Mouse (Mus musculus): Measurements from ENCODE around the gene 2900026A02Rik.

2900026A02Rik gene

DNA sequence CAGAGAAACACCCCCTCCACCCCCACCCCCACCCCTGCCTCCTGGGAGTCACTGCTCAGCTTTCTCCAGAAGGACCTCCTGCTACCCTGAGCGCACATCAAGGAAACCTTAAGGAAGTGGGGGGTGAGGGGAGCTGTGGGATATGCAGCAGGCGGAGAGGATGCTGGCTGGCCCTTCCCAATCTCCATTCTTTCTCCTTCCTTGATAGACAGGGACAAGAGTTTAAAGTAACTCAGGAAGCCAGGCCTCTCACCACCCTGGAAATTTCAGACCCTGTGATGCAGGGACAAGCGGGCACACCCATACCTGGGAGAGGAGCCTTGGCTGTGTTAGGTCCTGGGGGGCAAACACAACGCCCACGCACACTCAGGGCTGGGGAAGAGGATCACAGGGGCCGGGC is 10.7 kb downstream of the 2900026A02Rik start:
- DNase-seq (ENCODE audit: low spot score): no peak

DNA sequence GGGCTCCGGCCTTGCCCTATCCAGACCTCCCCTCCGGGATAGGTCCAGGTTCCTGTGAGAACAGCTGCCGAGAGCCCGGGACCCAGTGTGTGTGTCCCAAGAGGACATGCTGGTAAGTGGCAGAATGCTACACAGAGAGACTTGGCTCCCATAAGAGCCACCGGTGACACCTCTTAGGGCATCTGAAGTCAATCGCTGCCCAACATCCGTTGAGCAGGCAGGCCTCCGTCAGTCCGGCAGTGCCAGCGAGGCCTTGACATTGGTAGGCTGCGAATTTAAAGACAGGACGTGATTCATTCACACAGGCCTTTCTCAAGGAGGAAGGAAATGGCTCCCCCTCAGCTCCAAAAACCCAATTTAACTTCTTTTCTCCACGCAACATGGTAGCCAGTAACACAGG is 11.1 kb downstream of the 2900026A02Rik start:
- no peak for DNase-seq (ENCODE audit: low spot score)

DNA sequence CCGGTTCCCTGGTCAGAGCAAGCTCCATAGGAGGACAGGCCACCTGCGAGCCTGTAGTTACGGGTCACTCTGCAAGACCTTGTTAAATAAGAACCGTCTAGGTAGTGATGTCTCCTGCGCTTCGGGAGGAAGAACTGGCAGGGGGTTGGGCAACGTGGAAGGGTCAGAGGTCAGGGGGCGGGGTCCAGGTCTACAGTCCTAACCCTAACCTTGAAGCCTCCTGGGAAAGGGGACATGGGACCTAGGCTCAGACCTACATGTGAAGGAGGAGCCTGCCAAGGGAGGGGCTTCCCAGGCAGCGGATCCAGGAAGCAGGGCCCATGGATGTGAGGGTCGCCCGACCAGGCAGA is 11.7 kb downstream of the 2900026A02Rik start:
- DNase-seq (ENCODE audit: low spot score): peak; percentile 74

DNA sequence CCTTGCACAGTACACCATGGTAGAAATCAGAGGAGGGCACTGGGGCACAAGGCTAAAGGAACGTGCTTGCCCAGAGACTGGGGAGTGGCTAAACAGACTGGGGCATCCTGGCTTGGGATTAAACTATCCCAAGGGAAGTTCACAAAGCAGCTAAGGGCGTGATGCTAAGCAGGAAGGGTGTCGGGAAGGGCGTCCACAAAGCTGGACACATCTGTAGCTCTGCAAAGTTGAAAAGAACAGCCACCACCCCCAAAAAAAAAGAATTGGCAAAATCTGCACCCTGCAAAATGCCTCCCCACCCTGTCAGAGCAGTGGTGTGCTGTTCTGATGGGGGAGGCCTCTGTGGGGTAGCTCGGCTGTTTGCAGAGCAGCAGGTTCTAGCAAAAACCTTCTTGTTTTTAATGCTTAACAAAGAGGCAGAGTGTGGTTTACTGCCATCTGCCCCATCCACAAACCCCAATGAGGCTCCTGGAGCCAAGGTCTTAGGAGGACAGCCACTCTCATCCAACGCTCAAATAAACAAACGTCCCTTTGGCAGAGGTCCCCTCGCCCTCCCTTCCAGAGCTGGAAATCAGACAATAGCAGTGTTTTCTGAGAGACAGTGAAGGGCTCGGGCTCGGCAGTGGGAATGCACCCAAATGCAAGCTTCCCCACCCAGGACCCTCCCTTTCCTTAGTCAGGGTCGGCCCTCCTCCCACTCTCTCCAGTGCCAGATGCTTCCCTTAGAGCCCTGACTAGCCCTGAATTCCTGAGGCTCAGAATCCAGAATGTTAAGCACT is 12.2 kb downstream of the 2900026A02Rik start:
- DNase-seq (ENCODE audit: low spot score): peak; percentile 72

DNA sequence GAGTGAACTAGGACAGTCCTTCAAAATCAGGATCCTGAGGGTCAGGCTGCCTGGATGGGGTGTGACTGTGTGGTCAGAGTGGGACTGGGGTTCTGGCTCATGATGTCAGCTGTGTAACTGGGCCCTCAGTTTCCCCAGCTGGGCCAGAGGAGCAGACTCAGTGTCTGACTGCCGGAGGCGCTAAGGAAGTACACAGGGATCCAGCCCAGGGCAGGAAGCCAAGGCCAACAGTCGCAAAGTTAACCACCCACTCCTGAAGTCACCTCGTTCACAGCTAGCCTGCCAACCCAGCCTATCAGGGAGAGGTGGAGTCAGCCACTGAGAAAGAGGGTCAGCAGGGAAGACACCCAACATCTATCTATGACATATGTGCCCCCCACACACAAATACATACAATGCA is 13.0 kb downstream of the 2900026A02Rik start:
- peak; percentile 76 for DNase-seq (ENCODE audit: low spot score)

DNA sequence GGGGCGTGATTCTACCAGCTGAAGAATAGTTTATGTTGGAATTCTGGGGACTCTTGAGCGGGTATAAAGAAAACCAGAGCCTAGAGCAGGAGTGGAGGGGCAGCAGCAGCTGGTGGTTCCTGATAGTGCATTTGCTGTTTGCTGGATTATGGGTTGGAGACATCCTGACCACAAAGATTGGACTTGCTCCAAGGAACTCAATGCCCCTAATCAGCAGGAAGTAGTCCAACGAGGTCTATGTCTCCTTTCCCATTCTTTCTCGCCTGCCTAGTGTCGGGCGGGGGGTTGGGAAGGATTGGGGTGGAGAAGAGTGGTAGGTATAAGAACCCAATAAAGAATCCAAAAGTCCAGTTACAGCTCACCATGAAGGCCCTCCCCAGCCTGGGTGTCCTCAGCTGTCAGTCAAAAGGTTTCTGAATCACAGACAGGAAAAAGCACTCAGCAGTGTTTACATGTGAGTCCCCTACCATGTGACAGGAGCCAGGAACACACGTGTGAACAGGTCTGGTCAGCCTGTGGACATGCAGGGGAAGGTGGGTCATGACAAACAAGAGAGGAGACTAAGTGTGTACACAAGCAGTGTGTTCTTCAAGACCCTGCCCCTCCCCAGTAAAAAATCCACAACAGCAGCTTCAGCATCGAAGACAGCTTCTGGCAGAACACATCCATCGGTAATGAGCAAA is 14.2 kb downstream of the 2900026A02Rik start:
- peak; percentile 45 for DNase-seq (ENCODE audit: low spot score)

DNA sequence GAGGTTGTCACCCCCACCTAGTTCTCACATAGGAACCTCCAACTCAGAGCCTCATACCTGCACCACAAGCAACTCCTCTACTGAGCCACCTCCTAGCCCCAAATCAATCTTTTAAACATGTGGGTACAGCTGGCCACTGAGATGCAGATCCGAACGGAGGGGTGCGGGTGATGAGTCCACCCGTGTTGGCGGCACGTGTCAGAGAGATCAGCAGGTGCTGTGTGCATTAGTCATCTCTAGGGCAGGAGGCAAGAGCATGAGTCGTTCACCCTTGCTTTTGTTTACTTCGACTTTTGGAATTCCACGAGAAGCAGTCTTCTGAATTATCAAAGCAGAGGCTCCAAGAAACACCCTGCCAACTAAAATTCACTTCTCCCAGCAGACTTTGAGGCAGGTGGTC is 16.8 kb downstream of the 2900026A02Rik start:
- DNase-seq (ENCODE audit: low spot score): no peak

DNA sequence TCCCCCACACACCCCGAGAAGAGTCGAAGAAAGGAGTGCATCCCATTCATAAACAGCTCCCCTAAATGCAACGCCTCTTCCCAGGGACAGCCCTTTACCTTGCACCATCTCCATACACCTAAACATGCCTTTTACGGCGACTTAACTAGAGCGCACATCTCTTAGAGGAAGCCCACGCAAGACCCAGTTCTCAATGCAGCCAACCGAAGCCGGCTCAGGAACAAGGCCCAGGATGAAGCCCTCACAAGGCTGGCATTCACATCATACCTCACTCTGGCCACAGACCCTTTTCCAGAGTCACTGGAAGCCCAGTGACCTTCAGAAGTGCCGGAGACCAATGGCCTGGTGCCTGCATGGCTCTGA is 21.3 kb downstream of the 2900026A02Rik start:
- no peak for DNase-seq (ENCODE audit: low spot score)

DNA sequence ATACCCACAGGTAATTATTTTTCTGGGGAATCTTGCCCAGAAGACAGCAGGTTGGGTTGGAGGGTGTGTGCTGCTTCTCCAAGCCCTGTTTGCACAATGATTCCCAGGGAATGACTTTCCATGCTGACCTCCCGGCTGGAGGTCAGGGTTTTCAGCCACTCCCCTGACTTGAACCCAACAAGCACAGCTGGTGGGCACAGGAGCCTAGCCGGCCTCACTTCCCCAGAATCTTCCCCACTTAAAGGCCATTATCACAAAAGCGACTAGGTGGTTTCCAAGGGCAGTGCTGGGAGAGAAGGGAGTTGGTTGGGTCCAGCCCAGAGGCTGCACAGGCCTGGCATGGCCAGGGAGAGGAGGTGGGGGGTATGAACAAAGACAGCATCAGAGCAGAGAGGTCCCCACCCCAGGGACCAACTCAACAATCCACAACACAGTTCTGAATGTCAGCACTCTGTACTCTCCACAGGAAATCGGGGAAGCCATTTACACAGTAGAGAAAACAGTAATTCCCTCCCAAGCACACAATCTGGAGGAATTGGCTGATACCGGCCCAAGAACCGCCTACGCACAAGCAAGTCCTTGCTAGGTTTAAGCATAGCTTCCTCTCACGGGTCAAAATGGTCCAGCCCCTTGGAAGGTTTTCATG is 21.8 kb downstream of the 2900026A02Rik start:
- DNase-seq (ENCODE audit: low spot score): peak; percentile 46

DNA sequence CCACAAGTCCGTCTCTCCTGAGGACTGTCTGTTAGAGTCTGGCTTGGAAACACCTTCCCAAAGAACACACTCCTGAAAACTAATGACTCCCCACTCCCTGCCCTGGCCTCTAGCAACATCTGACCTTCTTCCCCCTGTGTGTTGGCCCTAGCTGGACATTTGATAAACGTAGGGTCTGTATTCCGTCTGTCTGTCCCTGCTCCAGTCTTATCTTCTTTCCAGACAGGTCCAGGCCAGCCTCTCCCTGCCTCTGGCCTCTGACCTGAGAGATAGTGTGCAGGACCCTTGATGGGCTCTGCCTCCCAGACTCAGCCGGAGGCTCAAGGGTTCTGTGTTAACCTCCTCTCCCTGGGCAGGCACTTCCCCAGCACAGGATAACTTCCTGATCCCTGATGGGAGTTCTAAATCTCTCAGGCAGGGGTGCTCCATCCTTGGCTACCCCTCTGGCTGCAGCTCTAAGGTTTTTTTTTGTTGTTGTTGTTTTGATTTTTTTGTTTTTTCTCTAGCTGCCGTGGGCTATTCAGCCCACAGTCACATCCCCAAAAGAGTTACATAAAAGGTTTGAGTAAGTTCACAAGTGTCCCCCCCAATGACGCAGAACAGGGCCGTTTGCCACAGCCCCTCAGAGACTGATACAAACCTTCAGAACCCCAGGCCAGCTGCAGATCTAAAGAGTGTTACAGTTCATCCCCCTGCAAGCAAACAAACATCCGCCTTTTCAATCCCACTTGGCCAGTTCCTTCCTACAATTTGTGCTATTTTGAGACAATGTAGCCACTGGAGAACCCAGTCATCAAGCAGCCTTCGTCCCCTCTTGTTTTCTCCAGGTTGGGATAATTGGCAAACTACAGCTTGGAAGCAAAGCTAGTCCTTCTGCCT is 23.9 kb downstream of the 2900026A02Rik start:
- DNase-seq (ENCODE audit: low spot score): no peak

DNA sequence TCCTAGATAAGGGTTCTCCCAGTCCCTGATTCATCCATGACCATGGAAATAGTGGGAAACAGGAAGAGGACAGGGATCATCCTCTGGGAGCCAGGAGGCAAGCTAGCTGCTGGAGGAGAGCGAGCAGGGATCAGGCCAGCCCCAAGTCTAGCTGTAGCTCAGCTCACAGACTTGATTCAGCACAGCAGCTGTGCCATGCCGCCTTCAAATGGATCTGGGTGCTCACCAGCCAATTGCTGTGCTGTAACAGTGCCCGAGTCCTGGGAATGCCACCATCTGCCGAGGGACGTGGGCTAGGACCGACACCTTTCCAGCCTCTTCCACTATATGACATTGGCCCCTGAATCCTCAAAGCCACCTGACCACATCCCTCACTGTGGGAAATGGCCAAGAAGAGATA is 25.1 kb downstream of the 2900026A02Rik start:
- no peak for DNase-seq (ENCODE audit: low spot score)

DNA sequence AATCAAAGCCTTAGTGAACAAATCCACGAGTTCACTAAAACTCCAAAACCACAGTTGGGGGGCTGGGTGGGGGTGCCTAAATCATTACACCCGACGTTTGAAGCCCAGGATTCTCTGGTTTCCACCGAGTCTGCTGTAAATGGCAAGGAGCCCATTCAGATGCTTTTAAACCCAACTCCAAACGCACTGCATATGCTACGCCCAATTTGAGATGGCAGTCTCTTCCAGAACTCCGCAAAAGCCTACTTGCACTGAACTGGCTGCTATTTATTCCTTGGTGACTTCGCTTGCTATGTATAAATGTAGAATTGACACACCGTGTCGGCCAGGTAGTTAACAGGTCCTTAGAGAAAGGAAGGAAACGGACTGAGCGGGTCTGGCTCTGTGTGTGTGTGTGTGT is 25.6 kb downstream of the 2900026A02Rik start:
- no peak for DNase-seq (ENCODE audit: low spot score)

DNA sequence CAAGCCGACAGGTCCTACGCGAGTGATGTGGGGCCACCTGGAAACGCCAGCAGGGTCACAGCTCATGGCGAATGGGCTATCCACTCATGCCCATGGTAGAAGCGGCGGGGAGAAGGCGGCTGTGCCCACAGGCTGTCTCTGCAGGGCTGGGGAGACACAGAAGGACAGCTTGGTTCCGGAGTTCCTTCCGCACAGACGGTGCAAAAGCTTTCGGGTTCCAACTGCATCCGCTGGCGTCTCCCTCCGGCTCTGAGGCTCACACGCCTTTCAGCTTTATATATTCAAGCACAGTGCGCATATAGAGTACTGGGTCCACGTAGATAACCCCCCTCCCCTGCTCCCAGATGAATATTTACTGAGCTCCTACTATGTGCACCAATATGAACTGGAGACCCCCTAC is 27.3 kb downstream of the 2900026A02Rik start:
- no peak for DNase-seq (ENCODE audit: low spot score)

DNA sequence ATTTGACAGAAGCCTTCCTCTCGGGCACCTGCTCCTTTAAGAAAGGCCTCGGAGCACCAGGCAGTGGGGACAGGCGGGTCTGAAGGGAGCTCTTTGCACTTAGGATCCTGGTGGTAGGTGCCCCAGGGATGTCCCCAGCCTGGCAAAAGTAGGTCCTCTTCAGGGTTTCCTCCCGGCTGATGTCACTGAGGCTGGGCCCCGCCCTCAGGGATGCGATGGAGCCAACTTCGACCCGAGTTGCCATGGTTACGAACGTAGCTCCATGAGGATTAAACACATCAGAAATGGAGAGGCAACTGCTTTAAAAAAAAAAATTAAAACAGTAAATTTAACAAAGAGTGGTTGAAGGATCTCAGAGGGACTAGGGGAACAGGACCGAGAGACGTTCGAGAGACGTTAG is 29.1 kb downstream of the 2900026A02Rik start:
- DNase-seq (ENCODE audit: low spot score): no peak

DNA sequence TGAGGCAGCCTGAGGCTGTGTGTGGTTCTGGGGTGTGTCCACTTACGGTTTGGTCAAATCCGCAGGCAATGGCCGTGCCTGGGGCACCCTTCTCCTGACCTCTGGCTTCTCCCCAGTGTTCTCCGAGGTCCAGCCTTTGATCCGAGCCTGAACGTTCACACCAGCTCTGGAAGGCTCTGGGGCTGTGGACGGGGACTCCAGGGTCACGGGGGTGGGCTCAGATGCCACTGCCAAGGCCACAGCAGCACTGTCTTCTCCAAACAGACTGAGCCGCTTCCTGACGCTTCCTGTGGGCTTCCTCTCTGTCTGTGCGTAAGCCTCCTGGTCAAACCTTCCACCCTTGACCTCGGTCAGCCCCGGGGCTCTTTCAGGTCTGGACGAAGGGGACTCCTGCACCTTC is 30.5 kb downstream of the 2900026A02Rik start:
- no peak for DNase-seq (ENCODE audit: low spot score)

DNA sequence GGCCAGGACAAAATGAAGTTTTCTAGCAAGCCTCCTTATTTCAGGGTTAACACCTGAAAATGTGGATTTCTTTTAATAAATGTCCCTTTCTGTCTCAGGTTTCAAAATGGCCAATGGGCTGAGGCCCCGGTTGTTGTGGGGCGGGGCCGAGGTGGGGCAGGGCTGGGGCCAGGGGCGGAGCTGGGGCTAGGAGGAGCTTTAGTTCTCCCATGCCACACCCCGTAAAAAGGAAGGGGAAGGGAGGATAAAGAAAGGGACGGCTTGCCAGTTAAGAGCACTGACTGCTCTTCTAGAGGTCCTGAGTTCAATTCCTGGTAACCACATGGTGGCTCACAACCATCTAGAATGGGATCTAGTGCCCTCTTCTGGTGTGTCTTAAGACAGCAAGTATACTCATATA is 39.6 kb downstream of the 2900026A02Rik start:
- DNase-seq (ENCODE audit: low spot score): no peak

DNA sequence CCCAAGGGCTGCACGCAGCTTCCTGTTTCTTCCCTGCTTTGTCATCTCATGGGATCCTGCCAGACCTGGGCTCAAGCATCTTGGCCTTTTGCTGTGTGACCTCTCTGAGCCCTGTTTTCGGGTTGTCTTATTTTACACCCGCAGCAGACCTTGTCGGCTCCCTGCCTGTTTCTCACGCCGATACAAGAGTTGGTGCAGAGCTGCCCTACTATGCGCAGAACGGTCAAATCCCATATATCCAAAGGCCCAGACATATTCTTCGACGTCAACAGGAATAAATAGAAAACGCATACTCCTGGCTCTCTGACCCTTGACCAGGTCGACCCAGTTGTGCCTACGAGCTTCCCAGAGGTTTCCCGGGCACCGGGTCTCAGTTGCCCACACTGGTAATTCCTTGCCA is 40.3 kb downstream of the 2900026A02Rik start:
- no peak for DNase-seq (ENCODE audit: low spot score)

DNA sequence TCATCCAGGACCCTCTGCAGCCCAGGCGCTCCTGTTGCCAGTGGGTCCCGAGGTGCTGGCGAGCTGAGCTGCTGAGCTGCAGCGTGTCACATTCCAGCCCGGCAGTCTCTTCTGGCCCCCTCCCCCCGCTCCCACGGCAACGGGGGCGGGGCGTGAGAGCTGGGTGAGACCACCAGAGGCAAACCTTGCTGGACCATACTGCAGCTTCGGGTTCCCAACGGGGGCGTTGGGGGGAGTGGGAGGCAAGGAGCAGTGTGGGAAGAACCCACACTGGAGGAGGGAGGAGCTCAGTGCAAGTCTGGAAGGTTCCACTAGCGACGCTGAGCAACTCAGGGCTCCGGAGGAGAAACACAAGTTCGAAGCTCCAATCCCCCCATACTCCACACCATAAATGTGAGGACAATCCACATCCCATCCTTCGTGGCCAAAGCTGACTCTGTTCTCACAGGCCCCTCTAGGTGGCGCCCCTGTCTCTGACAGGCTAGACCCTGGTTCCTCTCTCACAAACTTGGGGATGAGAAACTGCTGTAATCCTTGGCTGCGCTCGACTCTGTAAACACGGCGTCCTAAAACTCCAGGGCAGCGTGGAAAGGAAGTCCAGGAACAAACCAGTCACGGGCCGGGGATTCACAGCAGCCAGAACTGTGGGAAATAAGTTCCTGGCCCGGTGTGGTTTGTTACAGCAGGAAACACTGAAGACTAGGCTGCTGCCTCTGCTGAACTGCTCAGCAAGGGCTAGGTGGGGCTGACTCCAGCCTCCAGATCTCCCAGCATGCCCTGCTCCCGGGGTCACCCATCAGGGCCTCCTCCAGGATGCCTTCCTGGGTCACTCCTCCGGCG is 41.0 kb downstream of the 2900026A02Rik start:
- peak; percentile 95 for DNase-seq (ENCODE audit: low spot score)

DNA sequence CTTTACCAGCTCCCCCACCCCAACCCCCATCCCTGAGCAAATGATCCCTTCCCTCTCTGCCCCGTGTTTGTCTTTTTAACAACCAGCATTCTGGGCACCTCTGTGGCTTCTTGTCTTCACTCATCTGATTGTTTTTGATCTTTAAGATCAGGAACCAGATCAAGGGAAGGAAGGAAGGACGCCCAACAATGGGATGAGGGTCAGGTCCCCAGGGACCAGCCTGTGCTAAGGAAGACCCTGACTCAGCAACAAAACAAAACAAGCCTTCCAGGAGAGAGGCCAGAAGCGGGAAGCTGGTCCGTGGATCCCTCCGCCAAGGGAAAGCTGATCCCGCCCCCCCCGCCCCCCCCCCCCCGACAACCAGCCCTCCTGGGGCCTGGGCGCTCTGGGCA is 41.6 kb downstream of the 2900026A02Rik start:
- no peak for DNase-seq (ENCODE audit: low spot score)

DNA sequence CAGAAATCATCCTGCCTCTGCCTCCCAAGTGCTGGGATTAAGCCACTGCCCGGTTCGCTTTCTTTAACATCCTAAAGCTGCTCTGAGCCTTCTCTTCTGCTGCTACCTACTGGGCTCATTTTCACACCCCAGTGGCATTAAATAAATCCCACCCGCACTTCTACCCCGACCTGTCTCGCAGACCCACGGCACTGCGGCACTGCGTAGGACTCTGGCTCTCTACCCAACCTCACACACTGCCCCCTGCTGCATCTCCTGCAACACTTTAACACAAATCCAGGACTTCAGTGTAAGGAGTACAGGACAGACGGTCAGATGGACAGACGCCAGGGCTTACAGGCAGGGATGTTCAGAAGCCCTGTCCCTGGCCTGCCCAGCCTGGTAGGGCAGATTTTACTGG is 45.1 kb downstream of the 2900026A02Rik start:
- no peak for DNase-seq (ENCODE audit: low spot score)

DNA sequence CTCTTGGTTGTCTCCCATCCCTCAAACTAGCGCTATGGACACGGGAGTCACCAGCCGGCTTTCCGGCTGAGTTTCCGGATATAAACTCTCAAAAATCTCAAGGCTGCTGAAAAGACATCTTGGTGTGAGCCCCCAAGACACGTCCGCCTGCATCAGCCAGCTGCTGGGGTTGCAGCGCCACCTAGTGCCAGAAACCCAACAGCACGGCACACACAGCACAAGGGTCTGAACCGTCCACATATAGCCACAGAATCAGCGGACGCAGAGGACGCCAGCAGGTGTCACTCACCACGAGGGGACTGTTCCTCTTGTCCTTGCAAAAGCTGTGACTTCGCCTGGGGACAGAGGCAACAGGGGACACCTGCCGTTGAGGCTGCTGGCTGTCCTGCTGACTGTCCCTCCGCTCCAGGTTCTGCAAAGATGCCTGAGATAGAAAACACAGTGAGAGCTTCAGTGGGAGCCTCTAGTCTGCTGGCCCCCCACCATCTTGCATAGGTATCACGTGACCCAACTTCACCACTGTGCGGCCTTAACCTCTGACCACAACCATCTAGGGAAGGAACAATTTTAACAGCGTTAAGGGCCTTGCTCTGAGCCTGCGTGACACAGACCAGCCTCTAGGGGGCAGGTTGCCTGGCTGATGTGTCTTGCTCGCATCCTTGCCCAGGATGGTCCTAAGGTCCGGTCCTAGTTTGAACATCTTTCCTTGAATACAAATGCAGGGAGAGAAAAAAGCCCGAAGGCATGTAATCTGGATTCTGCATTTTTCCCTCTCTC is 45.9 kb downstream of the 2900026A02Rik start:
- DNase-seq (ENCODE audit: low spot score): peak; percentile 75

Data from testis, postnatal 10 days (tissue).